Mouse (Mus musculus) olfactory bulb, adult 2 months (tissue): ENCODE results near the gene Gm49661. TPM values are rescaled to one million over a fixed set of nuclear protein-coding genes. Genes with fewer than 3 reads are reported as not detected.

ENCODE experiments used
- H3K27ac ChIP-seq: fragments of 200-500 bp; 2 replicates; pipeline ENCODE4 v1.5.1; 2012; ENCODE audit warnings: low read depth, low read length; ENCODE audit not compliant: insufficient read depth
- H3K4me1 ChIP-seq: fragments of 200-500 bp; 2 replicates; pipeline ENCODE4 v1.6.1; 2012; ENCODE audit warnings: low read length; ENCODE audit not compliant: control insufficient read depth, insufficient read depth
- H3K4me3 ChIP-seq: fragments of 200-500 bp; 2 replicates; pipeline ENCODE4 v1.5.1; 2012; ENCODE audit warnings: mild to moderate bottlenecking, low read depth, low read length, moderate library complexity; ENCODE audit not compliant: insufficient read depth
- CTCF ChIP-seq: fragments of 200-500 bp; IDR thresholded peaks from 2 replicates; pipeline ENCODE4 v1.5.1; 2012; ENCODE audit warnings: low read depth, mild to moderate bottlenecking, low read length, moderate library complexity; ENCODE audit not compliant: insufficient read depth
- POLR2A ChIP-seq: fragments of 200-500 bp; IDR thresholded peaks from 2 replicates; pipeline ENCODE4 v1.6.1; 2012; ENCODE audit warnings: mild to moderate bottlenecking, low read depth, low read length, moderate library complexity; ENCODE audit not compliant: insufficient read depth
- WGBS: fragments of 180-500 bp; shearing (Covaris S2); methylation state at CpG from one replicate; pipeline ENCODE4 v1.1.7; 2018; 5-methylcytosine and 5-hydroxymethylcytosine counted together
- polyA plus RNA-seq: library from polyadenylated mRNA; stranded (reverse); fragments of >200 nt; gene quantifications from 2 replicates; pipeline ENCODE4 v1.2.4, GENCODE M21; 2012; ENCODE audit warnings: low replicate concordance; ENCODE audit not compliant: missing spikeins, insufficient read depth, insufficient read length

Gm49661 gene
- not detected in 2 replicates for polyA plus RNA-seq

DNA sequence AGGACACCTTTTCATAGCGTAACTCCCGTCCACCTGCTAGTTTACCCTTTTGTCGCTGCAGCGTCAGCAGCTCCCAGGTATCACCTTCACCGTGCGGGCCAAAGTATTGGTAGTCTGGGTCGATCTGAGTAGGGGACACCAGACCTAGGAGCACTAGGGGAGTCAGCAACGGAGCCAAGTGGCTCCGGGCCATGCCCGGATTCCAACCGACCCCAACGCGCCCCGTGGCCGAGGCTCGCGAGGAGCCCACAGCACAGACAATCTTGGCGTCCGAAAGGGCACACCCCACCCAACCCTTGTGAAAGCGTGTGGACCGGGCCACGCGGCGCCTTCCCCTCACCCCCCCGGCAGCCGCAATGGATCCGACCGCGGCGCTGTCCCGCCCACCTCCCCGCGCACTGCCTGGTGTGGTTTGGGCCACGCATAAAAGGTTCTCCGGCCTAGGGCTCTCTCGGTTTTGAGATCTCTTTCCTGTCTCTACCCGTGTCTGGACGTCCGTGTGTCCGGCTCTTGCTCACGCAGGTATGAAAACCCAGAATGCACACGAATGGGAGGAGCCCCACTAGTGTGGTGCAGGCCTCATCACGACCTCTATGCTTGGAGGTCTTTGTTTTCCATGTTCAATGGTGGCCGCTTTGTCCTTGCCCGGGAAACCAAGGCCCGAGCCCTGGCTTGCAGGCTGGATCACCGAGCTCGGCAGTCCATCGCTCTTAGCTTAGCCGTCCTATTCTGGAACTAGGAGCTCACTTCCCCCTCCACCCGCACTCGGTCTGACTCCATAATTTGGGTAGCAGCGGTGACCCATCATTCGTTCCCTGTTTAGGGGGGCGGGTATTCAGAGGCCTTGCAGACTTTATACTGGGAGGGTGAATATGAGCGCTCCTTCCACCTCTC lies at the start of gene Gm49661, which contains the start of the genes Prdx2 and Rnaseh2a:
TSS of gene Gm49661 (minus strand) at position 193 of the 894 bp plus-strand sequence.
TSS of gene Prdx2 (plus strand) at position 347 of the 894 bp plus-strand sequence.
TSS of gene Rnaseh2a (minus strand) at position 527 of the 894 bp plus-strand sequence.
- H3K4me3 ChIP-seq: peak within 1 kb of the TSS; percentile 63
- peaks cover 14% of the 10 kb centered on the region for H3K4me1 ChIP-seq
- WGBS: under 1% methylated on average over 56 of the region's 56 CpGs
- H3K27ac ChIP-seq: peak within 1 kb of the TSS; percentile 80
- TF ChIP-seq POLR2A (peak; percentile 87), CTCF (no peak)

GRCm38 (mm10) chr8:85017209-85017608 lies 48.0 kb upstream of the Gm49661 start:
- no peak for TF ChIP-seq CTCF
- Histone ChIP-seq H3K27ac (no peak overlapping the region), H3K4me3 (no peak overlapping the region), H3K4me1 (peaks cover 5% of the 10 kb centered on the region; the same call in 1 of the 2 replicates)
- WGBS: 23% methylated on average over 5 of the region's 5 CpGs

DNA sequence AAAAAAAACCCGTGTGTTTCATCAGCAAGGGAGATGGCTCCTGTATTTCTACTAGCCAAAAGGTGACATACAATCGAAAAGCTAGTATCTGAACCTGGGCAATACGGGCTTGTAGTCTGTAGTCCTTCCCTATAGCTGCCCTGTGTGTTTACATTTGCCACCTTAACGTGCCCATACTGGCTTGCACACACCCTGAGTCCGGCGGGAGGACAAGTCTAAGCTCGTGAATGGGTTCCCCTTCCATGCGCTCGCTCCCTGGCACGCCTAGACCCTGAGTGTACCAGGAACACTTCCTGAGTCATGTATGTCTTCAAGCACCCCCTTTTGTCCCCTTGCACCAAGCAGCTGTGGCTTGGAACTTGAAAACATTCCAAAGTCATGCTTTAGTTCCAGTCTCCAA lies 47.5 kb upstream of the Gm49661 start:
- 63% methylated on average over 10 of the region's 10 CpGs for WGBS
- H3K4me1 ChIP-seq: peaks cover 5% of the 10 kb centered on the region; the same call in 1 of the 2 replicates
- no peak overlapping the region for H3K4me3 ChIP-seq
- TF ChIP-seq POLR2A: no peak
- no peak for TF ChIP-seq CTCF
- H3K27ac ChIP-seq: no peak overlapping the region

DNA sequence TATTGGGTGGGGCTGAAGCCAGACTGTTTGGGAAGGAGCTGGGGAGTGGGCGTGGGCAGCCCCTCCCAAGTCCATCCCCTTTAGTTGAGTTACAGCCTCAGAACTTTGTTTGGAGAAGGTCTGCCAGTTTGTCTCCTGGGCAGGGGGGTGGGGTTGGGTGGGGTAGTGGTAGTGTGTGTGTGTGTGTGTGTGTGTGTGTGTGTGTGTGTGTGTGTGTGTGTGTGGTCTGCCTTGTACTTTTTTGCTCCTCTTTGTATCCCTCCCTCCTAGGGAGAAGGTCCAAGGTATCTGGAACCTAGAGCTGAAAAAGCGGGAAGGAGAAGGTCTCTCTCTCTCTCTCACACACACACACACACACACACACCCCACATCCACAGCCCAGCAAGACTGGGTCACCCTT lies 45.2 kb upstream of the Gm49661 start, which contains the start of gene Best2:
TSS of gene Best2 (minus strand) at position 101 of the 400 bp plus-strand sequence.
- H3K27ac ChIP-seq: no peak within 1 kb of the TSS
- peak within 1 kb of the TSS; percentile 50 for H3K4me3 ChIP-seq
- TF ChIP-seq POLR2A (no peak), CTCF (no peak)
- 54% methylated on average over 2 of the region's 2 CpGs for WGBS
- H3K4me1 ChIP-seq: peaks cover 8% of the 10 kb centered on the region; the same call in 1 of the 2 replicates

DNA sequence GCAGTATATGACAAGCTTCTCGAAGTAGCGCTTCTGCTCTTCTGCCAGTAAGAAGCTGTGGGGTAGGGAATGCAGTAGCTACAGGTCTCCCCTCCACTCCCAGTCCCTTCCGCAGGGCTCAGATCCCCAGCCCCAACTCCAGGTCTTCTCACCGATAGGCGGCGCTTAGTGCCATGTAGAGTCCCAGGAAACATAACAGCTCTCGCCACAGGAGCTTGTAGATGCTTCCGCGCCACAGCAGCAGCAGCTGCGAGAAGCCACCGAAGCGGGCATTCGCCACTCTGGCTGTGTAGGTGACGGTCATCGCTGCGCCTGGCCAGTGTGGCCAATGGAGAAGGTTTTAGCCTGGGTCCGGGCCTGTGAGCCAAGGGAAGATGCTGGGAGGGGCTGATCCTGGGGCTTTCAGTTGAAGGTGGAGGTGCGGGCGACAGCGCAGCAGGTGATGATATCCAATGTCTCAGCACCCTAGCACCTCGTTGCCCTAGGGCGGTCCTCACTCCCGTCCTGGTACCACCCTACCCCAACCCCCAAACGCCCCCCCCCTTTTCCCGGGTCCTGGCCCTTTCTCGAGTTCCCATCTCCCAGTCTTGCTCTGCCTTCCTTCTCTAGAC lies 44.1 kb upstream of the Gm49661 start:
- peaks cover 8% of the 10 kb centered on the region; the same call in 1 of the 2 replicates for H3K4me1 ChIP-seq
- TF ChIP-seq POLR2A (no peak), CTCF (peak; percentile 61)
- H3K4me3 ChIP-seq: peak overlapping the region; percentile 50
- WGBS: 6% methylated on average over 26 of the region's 26 CpGs
- H3K27ac ChIP-seq: no peak overlapping the region

DNA sequence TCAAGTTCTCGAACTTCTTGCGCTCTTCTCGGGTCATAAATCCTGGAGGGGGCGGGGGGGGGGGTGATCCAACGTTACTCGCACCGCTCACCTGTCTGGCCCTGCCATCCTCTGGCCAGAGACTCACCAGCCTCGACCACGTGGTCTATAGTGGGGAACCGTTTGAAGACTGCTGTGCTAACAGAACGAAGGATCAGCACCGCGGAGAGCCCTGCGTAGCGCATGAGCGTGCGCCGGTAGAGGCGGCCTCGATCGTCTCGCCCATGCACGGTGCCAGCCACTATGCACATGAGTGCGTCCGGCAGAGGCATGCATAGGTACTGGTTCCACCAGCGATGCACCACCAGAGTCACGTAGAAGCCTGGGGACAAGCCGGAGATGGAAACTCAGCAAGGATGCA lies 42.0 kb upstream of the Gm49661 start:
- TF ChIP-seq CTCF (no peak), POLR2A (no peak)
- 21% methylated on average over 28 of the region's 28 CpGs for WGBS
- Histone ChIP-seq H3K27ac (no peak overlapping the region), H3K4me3 (no peak overlapping the region), H3K4me1 (peaks cover 8% of the 10 kb centered on the region; the same call in 1 of the 2 replicates)

GRCm38 (mm10) chr8:85007686-85008085 lies 38.5 kb upstream of the Gm49661 start:
- WGBS: 21% methylated on average over 25 of the region's 25 CpGs
- Histone ChIP-seq H3K4me1 (0 out of 2 replicates have a peak, but pooled peaks cover 3% of the 10 kb centered on the region), H3K27ac (no peak overlapping the region), H3K4me3 (no peak overlapping the region)
- TF ChIP-seq CTCF (no peak), POLR2A (no peak)

GRCm38 (mm10) chr8:84997649-84998295 lies 28.5 kb upstream of the Gm49661 start:
- Histone ChIP-seq H3K4me1 (peaks cover 10% of the 10 kb centered on the region), H3K27ac (no peak overlapping the region), H3K4me3 (0 out of 2 replicates have a peak overlapping the region, but pooled peaks have one; percentile 2)
- TF ChIP-seq POLR2A (0 out of 2 replicates have a peak, but pooled peaks have one; percentile 27), CTCF (peak; percentile 85)
- WGBS: 3% methylated on average over 19 of the region's 19 CpGs

GRCm38 (mm10) chr8:84996978-84997377 lies 27.7 kb upstream of the Gm49661 start:
- 89% methylated on average over 5 of the region's 5 CpGs for WGBS
- TF ChIP-seq CTCF: no peak
- TF ChIP-seq POLR2A: no peak
- peaks cover 10% of the 10 kb centered on the region for H3K4me1 ChIP-seq
- H3K4me3 ChIP-seq: no peak overlapping the region
- no peak overlapping the region for H3K27ac ChIP-seq
